Mouse (Mus musculus): ENCODE results near the gene Smg6. TPM values are rescaled to one million over a fixed set of nuclear protein-coding genes. Genes with fewer than 3 reads are reported as not detected.

Smg6 gene
- polyA plus RNA-seq, 1 experiment from 2014 or later: 7.7 TPM

- H3K4me1 ChIP-seq: peaks cover 37% of the 10 kb centered on the region
- H3K9ac ChIP-seq: no peak overlapping the region
- WGBS (ENCODE audit: insufficient replicate concordance): 29% methylated on average over 2 of the region's 2 CpGs
- H3K4me3 ChIP-seq: no peak overlapping the region
- H3K27me3 ChIP-seq (replicated peaks): peaks cover 18% of the 10 kb centered on the region
- H3K36me3 ChIP-seq: peaks cover 46% of the 10 kb centered on the region
- H3K4me2 ChIP-seq: no peak overlapping the region
- ATAC-seq: no peak
- H3K9me3 ChIP-seq (replicated peaks): no peaks in the 10 kb centered on the region
- H3K27ac ChIP-seq: no peak overlapping the region
Observed at GRCm38 (mm10) chr11:75159564-75159963, 233.9 kb downstream of the Smg6 start.

- H3K4me1 ChIP-seq: peaks cover 43% of the 10 kb centered on the region
- H3K27ac ChIP-seq: 0 out of 2 replicates have a peak overlapping the region, but pooled peaks have one; percentile 16
- WGBS (ENCODE audit: insufficient replicate concordance): 75% methylated on average over 7 of the region's 7 CpGs
- no peaks in the 10 kb centered on the region for H3K9me3 ChIP-seq (replicated peaks)
- H3K4me3 ChIP-seq: no peak overlapping the region
- peaks cover 32% of the 10 kb centered on the region for H3K27me3 ChIP-seq (replicated peaks)
- no peak overlapping the region for H3K9ac ChIP-seq
- H3K4me2 ChIP-seq: no peak overlapping the region
- no peak for ATAC-seq
- peaks cover 50% of the 10 kb centered on the region for H3K36me3 ChIP-seq
Observed at GRCm38 (mm10) chr11:75160954-75161353, 235.3 kb downstream of the Smg6 start.

- 52% methylated on average over 4 of the region's 4 CpGs for WGBS (ENCODE audit: insufficient replicate concordance)
- Histone ChIP-seq H3K27me3 (replicated peaks) (peaks cover 37% of the 10 kb centered on the region), H3K4me1 (peaks cover 43% of the 10 kb centered on the region), H3K9me3 (replicated peaks) (no peaks in the 10 kb centered on the region), H3K9ac (no peak overlapping the region), H3K4me3 (no peak overlapping the region), H3K27ac (peak overlapping the region; percentile 16; the same call in 1 of the 2 replicates), H3K36me3 (peaks cover 47% of the 10 kb centered on the region), H3K4me2 (no peak overlapping the region)
- ATAC-seq: no peak
Observed at GRCm38 (mm10) chr11:75161417-75162008, 235.9 kb downstream of the Smg6 start.

GRCm38 (mm10) chr11:75162591-75163080 is 237.0 kb downstream of the Smg6 start:
- no peak overlapping the region for H3K9ac ChIP-seq

GRCm38 (mm10) chr11:75163379-75163778 is 237.8 kb downstream of the Smg6 start:
- Histone ChIP-seq H3K9ac (no peak overlapping the region), H3K27ac (no peak overlapping the region), H3K4me1 (peaks cover 43% of the 10 kb centered on the region), H3K4me2 (no peak overlapping the region), H3K36me3 (peaks cover 47% of the 10 kb centered on the region), H3K27me3 (replicated peaks) (peaks cover 56% of the 10 kb centered on the region), H3K9me3 (replicated peaks) (no peaks in the 10 kb centered on the region), H3K4me3 (no peak overlapping the region)
- 73% methylated on average over 6 of the region's 6 CpGs for WGBS (ENCODE audit: insufficient replicate concordance)
- ATAC-seq: no peak

More at GRCm38 (mm10) chr11:75162591-75163080, 237.0 kb downstream of the Smg6 start:
- H3K9me3 ChIP-seq (replicated peaks): no peaks in the 10 kb centered on the region
- no peak overlapping the region for H3K4me2 ChIP-seq
- peaks cover 43% of the 10 kb centered on the region for H3K4me1 ChIP-seq
- H3K4me3 ChIP-seq: no peak overlapping the region
- WGBS (ENCODE audit: insufficient replicate concordance): 87% methylated on average over 12 of the region's 12 CpGs
- no peak for ATAC-seq
- H3K27ac ChIP-seq: no peak overlapping the region
- H3K36me3 ChIP-seq: peaks cover 47% of the 10 kb centered on the region
- peaks cover 49% of the 10 kb centered on the region for H3K27me3 ChIP-seq (replicated peaks)

- H3K9ac ChIP-seq: no peak overlapping the region
- H3K4me1 ChIP-seq: peaks cover 46% of the 10 kb centered on the region
- no peaks in the 10 kb centered on the region for H3K9me3 ChIP-seq (replicated peaks)
- no peak for ATAC-seq
- WGBS (ENCODE audit: insufficient replicate concordance): 61% methylated on average over 2 of the region's 2 CpGs
- H3K4me2 ChIP-seq: no peak overlapping the region
- H3K4me3 ChIP-seq: no peak overlapping the region
- no peak overlapping the region for H3K27ac ChIP-seq
- peaks cover 44% of the 10 kb centered on the region for H3K36me3 ChIP-seq
- peaks cover 63% of the 10 kb centered on the region for H3K27me3 ChIP-seq (replicated peaks)
Observed at GRCm38 (mm10) chr11:75164051-75164450, 238.4 kb downstream of the Smg6 start.

GRCm38 (mm10) chr11:75164750-75165149 is 239.1 kb downstream of the Smg6 start:
- Histone ChIP-seq H3K4me1 (peaks cover 53% of the 10 kb centered on the region), H3K9ac (no peak overlapping the region), H3K4me3 (peak overlapping the region; percentile 63; the same call in 1 of the 2 replicates), H3K27ac (no peak overlapping the region), H3K27me3 (replicated peaks) (peaks cover 70% of the 10 kb centered on the region), H3K9me3 (replicated peaks) (no peaks in the 10 kb centered on the region), H3K36me3 (peaks cover 38% of the 10 kb centered on the region), H3K4me2 (peak overlapping the region; percentile 89)
- WGBS (ENCODE audit: insufficient replicate concordance): 8% methylated on average over 15 of the region's 15 CpGs
- peak; percentile 21; the same call in 1 of the 2 replicates for ATAC-seq

- no peak overlapping the region for H3K9ac ChIP-seq
- H3K4me2 ChIP-seq: peak overlapping the region; percentile 89
- 5% methylated on average over 54 of the region's 54 CpGs for WGBS (ENCODE audit: insufficient replicate concordance)
- H3K36me3 ChIP-seq: peaks cover 29% of the 10 kb centered on the region
- ATAC-seq: peak; percentile 18; the same call in 1 of the 2 replicates
- no peak overlapping the region for H3K27ac ChIP-seq
- peaks cover 62% of the 10 kb centered on the region for H3K4me1 ChIP-seq
- peak overlapping the region; percentile 63 for H3K4me3 ChIP-seq
- H3K27me3 ChIP-seq (replicated peaks): peaks cover 78% of the 10 kb centered on the region
- H3K9me3 ChIP-seq (replicated peaks): no peaks in the 10 kb centered on the region
Observed at GRCm38 (mm10) chr11:75165441-75166192, 240.0 kb downstream of the Smg6 start.

- H3K4me1 ChIP-seq: peaks cover 69% of the 10 kb centered on the region
- no peak overlapping the region for H3K27ac ChIP-seq
- peak overlapping the region; percentile 63 for H3K4me3 ChIP-seq
Observed at GRCm38 (mm10) chr11:75166193-75166842, 240.7 kb downstream of the Smg6 start.

GRCm38 (mm10) chr11:75166861-75167642 is 241.4 kb downstream of the Smg6 start:
- H3K36me3 ChIP-seq: peaks cover 21% of the 10 kb centered on the region
- ATAC-seq: no peak
- peak overlapping the region; percentile 55; the same call in 1 of the 2 replicates for H3K9ac ChIP-seq
- no peak overlapping the region for H3K27ac ChIP-seq
- no peaks in the 10 kb centered on the region for H3K9me3 ChIP-seq (replicated peaks)
- peaks cover 76% of the 10 kb centered on the region for H3K4me1 ChIP-seq
- 3% methylated on average over 68 of the region's 68 CpGs for WGBS (ENCODE audit: insufficient replicate concordance)
- peak overlapping the region; percentile 63 for H3K4me3 ChIP-seq
- peaks cover 93% of the 10 kb centered on the region for H3K27me3 ChIP-seq (replicated peaks)
- peak overlapping the region; percentile 89 for H3K4me2 ChIP-seq

More at GRCm38 (mm10) chr11:75166193-75166842, 240.7 kb downstream of the Smg6 start:
- H3K9me3 ChIP-seq (replicated peaks): no peaks in the 10 kb centered on the region
- H3K27me3 ChIP-seq (replicated peaks): peaks cover 85% of the 10 kb centered on the region
- peaks cover 26% of the 10 kb centered on the region for H3K36me3 ChIP-seq
- WGBS (ENCODE audit: insufficient replicate concordance): 6% methylated on average over 55 of the region's 55 CpGs
- no peak for ATAC-seq
- H3K4me2 ChIP-seq: peak overlapping the region; percentile 89
- peak overlapping the region; percentile 55; the same call in 1 of the 2 replicates for H3K9ac ChIP-seq
